Mouse (Mus musculus) megakaryocyte, embryonic 14.5 days (primary cell): ENCODE measurements around the gene Cntnap2. TPM values are rescaled to one million over a fixed set of nuclear protein-coding genes. Genes with fewer than 3 reads are reported as not detected.

Experiments
- H3K27me3 ChIP-seq: replicated peaks from 2 replicates; pipeline ENCODE3; 2012; ENCODE audit warnings: inconsistent platforms
- H3K36me3 ChIP-seq: replicated peaks from 2 replicates; pipeline ENCODE3; 2012; ENCODE audit warnings: low read length, inconsistent platforms, mixed read lengths
- H3K4me1 ChIP-seq: 2 replicates; pipeline ENCODE4 v1.6.1; 2012; ENCODE audit warnings: inconsistent platforms
- H3K4me3 ChIP-seq: replicated peaks from 2 replicates; pipeline ENCODE3; 2012; ENCODE audit warnings: moderate library complexity, mild to moderate bottlenecking, inconsistent platforms
- H3K9me3 ChIP-seq: 2 replicates; pipeline ENCODE4 v1.6.1; 2012; ENCODE audit warnings: inconsistent platforms
- FLI1 ChIP-seq: IDR thresholded peaks from 2 replicates; pipeline ENCODE4 v1.6.1; 2012; ENCODE audit warnings: low read length, inconsistent platforms, mixed read lengths
- GATA1 ChIP-seq: IDR thresholded peaks from 3 replicates; pipeline ENCODE4 v1.6.1; 2012; ENCODE audit warnings: mixed read lengths, low read length, inconsistent platforms, borderline replicate concordance
- polyA plus RNA-seq: library from polyadenylated mRNA; stranded (reverse); fragments of >175 nt; gene quantifications from 2 replicates; pipeline ENCODE4 v1.2.3, GENCODE M21; 2012; ENCODE audit warnings: low replicate concordance; ENCODE audit not compliant: insufficient read depth

The Cntnap2 gene
- polyA plus RNA-seq, 1 experiment, result 0.03 TPM

- TF ChIP-seq GATA1, result no peak
- no peak for TF ChIP-seq FLI1
- no peaks in the 10 kb centered on the region for H3K36me3 ChIP-seq
- peaks cover 13% of the 10 kb centered on the region for H3K27me3 ChIP-seq
- H3K9me3 ChIP-seq, result no peaks in the 10 kb centered on the region
- H3K4me3 ChIP-seq, result no peak overlapping the region
- H3K4me1 ChIP-seq, result peaks cover 17% of the 10 kb centered on the region
These were observed 2247.1 kb downstream of the Cntnap2 start for GRCm38 (mm10) chr6:47306065-47306798.

GRCm38 (mm10) chr6:47306954-47307353 lies 2247.8 kb downstream of the Cntnap2 start:
- no peaks in the 10 kb centered on the region for H3K9me3 ChIP-seq
- TF ChIP-seq FLI1, result no peak
- TF ChIP-seq GATA1, result no peak
- H3K36me3 ChIP-seq, result no peaks in the 10 kb centered on the region
- peaks cover 17% of the 10 kb centered on the region for H3K4me1 ChIP-seq
- peaks cover 11% of the 10 kb centered on the region for H3K27me3 ChIP-seq
- H3K4me3 ChIP-seq, result no peak overlapping the region

- peaks cover 4% of the 10 kb centered on the region for H3K27me3 ChIP-seq
- TF ChIP-seq GATA1 (no peak), FLI1 (no peak)
- peak overlapping the region; percentile 71 for H3K4me3 ChIP-seq
- H3K36me3 ChIP-seq, result no peaks in the 10 kb centered on the region
- H3K9me3 ChIP-seq, result no peaks in the 10 kb centered on the region
- H3K4me1 ChIP-seq, result peaks cover 55% of the 10 kb centered on the region
These were observed 2255.6 kb downstream of the Cntnap2 start for GRCm38 (mm10) chr6:47314507-47315334.

GRCm38 (mm10) chr6:47315454-47315853 lies 2256.3 kb downstream of the Cntnap2 start:
- TF ChIP-seq GATA1, result no peak
- no peak for TF ChIP-seq FLI1
- no peaks in the 10 kb centered on the region for H3K9me3 ChIP-seq
- no peaks in the 10 kb centered on the region for H3K36me3 ChIP-seq
- H3K4me1 ChIP-seq, result peaks cover 62% of the 10 kb centered on the region
- H3K4me3 ChIP-seq, result no peak overlapping the region
- H3K27me3 ChIP-seq, result peaks cover 4% of the 10 kb centered on the region

GRCm38 (mm10) chr6:47317253-47317652 lies 2258.1 kb downstream of the Cntnap2 start:
- peaks cover 66% of the 10 kb centered on the region for H3K4me1 ChIP-seq
- TF ChIP-seq FLI1 (no peak), GATA1 (no peak)
- H3K36me3 ChIP-seq, result no peaks in the 10 kb centered on the region
- H3K27me3 ChIP-seq, result peaks cover 4% of the 10 kb centered on the region
- H3K4me3 ChIP-seq, result no peak overlapping the region
- H3K9me3 ChIP-seq, result no peaks in the 10 kb centered on the region

- TF ChIP-seq GATA1 (no peak), FLI1 (no peak)
- no peak overlapping the region for H3K4me3 ChIP-seq
- H3K27me3 ChIP-seq, result no peaks in the 10 kb centered on the region
- no peaks in the 10 kb centered on the region for H3K36me3 ChIP-seq
- no peaks in the 10 kb centered on the region for H3K9me3 ChIP-seq
- peaks cover 74% of the 10 kb centered on the region for H3K4me1 ChIP-seq
These were observed 2259.5 kb downstream of the Cntnap2 start for GRCm38 (mm10) chr6:47318705-47319104.

- Histone ChIP-seq H3K27me3 (no peaks in the 10 kb centered on the region), H3K4me3 (no peak overlapping the region)
These were observed 2260.3 kb downstream of the Cntnap2 start for GRCm38 (mm10) chr6:47319309-47319983.

GRCm38 (mm10) chr6:47323169-47323835 lies 2264.1 kb downstream of the Cntnap2 start:
- Histone ChIP-seq H3K4me3 (peak overlapping the region; percentile 66), H3K36me3 (no peaks in the 10 kb centered on the region), H3K4me1 (peaks cover 61% of the 10 kb centered on the region), H3K9me3 (no peaks in the 10 kb centered on the region), H3K27me3 (no peaks in the 10 kb centered on the region)
- TF ChIP-seq FLI1 (no peak), GATA1 (no peak)

More at GRCm38 (mm10) chr6:47319309-47319983, 2260.3 kb downstream of the Cntnap2 start:
- peaks cover 74% of the 10 kb centered on the region for H3K4me1 ChIP-seq
- TF ChIP-seq GATA1 (no peak), FLI1 (no peak)
- H3K9me3 ChIP-seq, result no peaks in the 10 kb centered on the region
- no peaks in the 10 kb centered on the region for H3K36me3 ChIP-seq

- Histone ChIP-seq H3K36me3 (no peaks in the 10 kb centered on the region), H3K4me1 (peaks cover 60% of the 10 kb centered on the region), H3K9me3 (no peaks in the 10 kb centered on the region), H3K27me3 (no peaks in the 10 kb centered on the region), H3K4me3 (no peak overlapping the region)
- TF ChIP-seq GATA1 (no peak), FLI1 (no peak)
These were observed 2264.7 kb downstream of the Cntnap2 start for GRCm38 (mm10) chr6:47323886-47324285.
